Mouse (Mus musculus): ENCODE data around the gene Mrpl11.

DNA sequence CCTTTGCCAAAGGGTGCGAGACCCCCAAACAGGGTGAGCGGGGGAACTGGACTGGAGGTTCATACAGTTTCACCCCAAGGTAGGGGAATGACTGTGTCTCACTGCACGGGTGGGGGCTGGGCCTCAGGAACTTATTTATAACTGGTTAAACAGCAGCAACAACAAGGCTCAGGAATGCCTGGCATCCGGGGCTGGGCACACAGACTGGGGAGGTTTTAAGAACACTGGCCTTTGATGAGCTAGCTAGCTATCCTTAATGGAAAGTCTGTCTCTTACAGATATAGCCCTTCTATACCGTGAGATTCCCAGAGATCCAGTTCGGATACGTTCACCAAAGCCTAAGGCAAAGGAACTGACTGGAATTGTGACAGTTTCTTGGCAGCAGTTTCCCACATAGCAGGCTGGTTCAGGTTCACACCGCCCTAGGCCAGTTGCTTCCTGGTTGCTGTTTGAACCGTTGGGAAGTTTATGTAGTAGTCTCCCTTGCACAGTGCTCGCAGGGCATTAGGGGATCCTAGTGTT lies 54.3 kb downstream of the Mrpl11 start:
- TF ChIP-seq CTCF (IDR thresholded peaks at IDR 0.05; ENCODE audit: low read depth, low read length) (no peak), POLR2A (IDR thresholded peaks at IDR 0.05; ENCODE audit: borderline replicate concordance, low read depth, low read length) (no peak)
